Mouse (Mus musculus) left cerebral cortex, adult 8-10 months (tissue): ENCODE results near the gene Tollip. TPM values are rescaled to one million over a fixed set of nuclear protein-coding genes. Genes with fewer than 3 reads are reported as not detected.

Source experiments
- total RNA-seq, 4 experiments: library from RNA; stranded (reverse); gene quantifications; 2 replicates each; pipeline ENCODE4 v1.2.4; 2022

Gene Tollip
- total RNA-seq, 4 experiments from 2014 or later, result 107 to 115 (median 111) TPM

Other genes with a start within 250 kb of the Tollip start
- 1 to 10 TPM in 1 of 4 experiments, under 1 TPM in 3; 0.28 to 1.2 (median 0.50) TPM for gene Muc2, start 228.2 kb downstream of the Tollip start, total RNA-seq
- under 1 TPM in 2 of 4 experiments, not detected in 2; 0.02 TPM for gene Muc5ac, start 129.5 kb downstream of the Tollip start, total RNA-seq
- not detected for gene Muc5b, start 79.4 kb downstream of the Tollip start, total RNA-seq
- gene Brsk2, start 31.2 kb upstream of the Tollip start, total RNA-seq, result 100 to 1,000 TPM; 190 to 209 (median 202) TPM
- 10 to 100 TPM; 32.6 to 34.9 (median 33.7) TPM for gene Mob2, start 142.6 kb upstream of the Tollip start, total RNA-seq
- 100 to 1,000 TPM; 127 to 151 (median 133) TPM for gene Dusp8, start 177.3 kb upstream of the Tollip start, total RNA-seq
- gene Gm45618, start 202.2 kb upstream of the Tollip start, total RNA-seq, result not detected
- gene Gm39115, start 217.5 kb upstream of the Tollip start, total RNA-seq, result not detected
- not detected for gene Gm45337, start 226.1 kb upstream of the Tollip start, total RNA-seq
- gene Gm29735, start 238.6 kb upstream of the Tollip start, total RNA-seq, result not detected
- gene Gm4553, start 247.2 kb upstream of the Tollip start, total RNA-seq, result not detected